Mouse (Mus musculus) CH12.LX (cell line): ENCODE measurements around the gene Gjb2.

Source experiments
- CTCF ChIP-seq, 2 experiments: IDR thresholded peaks in 1 of 2; conservative IDR thresholded peaks in 1 of 2; 2 replicates each; pipeline ENCODE4 v1.5.1; 2011 to 2012; ENCODE audit warnings: low read depth in 2 of 2, low read length in 2 of 2, improper control_type of control experiment in 1 of 2, inconsistent platforms in 1 of 2, mild to moderate bottlenecking in 1 of 2, moderate library complexity in 1 of 2
- EP300 ChIP-seq: IDR thresholded peaks from 2 replicates; pipeline ENCODE4 v1.6.1; 2011; ENCODE audit warnings: low read length, improper control_type of control experiment
- IRF4 ChIP-seq: IDR thresholded peaks from 2 replicates; pipeline ENCODE4 v1.6.1; 2014; ENCODE audit warnings: low read depth, mild to moderate bottlenecking, inconsistent platforms, low read length, improper control_type of control experiment
- JUND ChIP-seq: conservative IDR thresholded peaks from 2 replicates; pipeline ENCODE4 v1.6.1; 2011; ENCODE audit warnings: low read depth, low read length, improper control_type of control experiment
- KAT2A ChIP-seq: IDR thresholded peaks from 2 replicates; pipeline ENCODE4 v1.6.1; 2012; ENCODE audit warnings: low read length, improper control_type of control experiment, inconsistent platforms; ENCODE audit not compliant: insufficient replicate concordance
- POLR2A ChIP-seq: IDR thresholded peaks from 2 replicates; pipeline ENCODE4 v1.6.1; 2011; ENCODE audit warnings: low read depth, mild to moderate bottlenecking, improper control_type of control experiment, low read length
- POLR2AphosphoS2 ChIP-seq: IDR thresholded peaks from 2 replicates; pipeline ENCODE4 v1.6.1; 2011; ENCODE audit warnings: low read depth, low read length, improper control_type of control experiment
- ZKSCAN1 ChIP-seq: IDR thresholded peaks from 2 replicates; pipeline ENCODE4 v1.6.1; 2012; ENCODE audit warnings: low read depth, inconsistent platforms, low read length, improper control_type of control experiment, borderline replicate concordance

DNA sequence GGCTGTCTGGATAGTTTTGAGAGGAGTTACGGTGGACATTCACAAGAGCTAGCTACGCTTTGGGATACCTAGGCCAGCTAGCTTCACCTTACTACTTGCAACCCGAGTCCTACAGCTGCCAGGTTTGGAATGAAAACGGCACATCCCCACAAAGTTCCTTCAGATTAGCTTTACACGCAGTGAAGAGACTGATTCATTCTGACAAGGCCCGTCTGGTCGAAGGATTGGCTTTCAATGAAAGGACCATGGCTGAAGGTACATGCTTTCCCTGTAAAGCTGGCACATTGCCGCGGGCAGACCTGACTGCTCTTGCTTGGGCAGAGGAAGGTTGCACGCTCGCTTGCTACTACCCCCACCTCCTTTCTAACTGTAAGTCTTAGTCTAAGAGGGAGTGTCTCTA lies 1.2 kb upstream of the Gjb2 start:
- TF ChIP-seq CTCF (conservative IDR thresholded peaks at IDR 0.05 in 1 of 2, IDR thresholded peaks at IDR 0.05 in 1 of 2; ENCODE audit: low read depth in 2 of 2, low read length in 2 of 2) (no peak), IRF4 (no peak), JUND (no peak), POLR2AphosphoS2 (no peak), POLR2A (no peak), EP300 (no peak), ZKSCAN1 (no peak), KAT2A (no peak)
